Mouse (Mus musculus) C2C12 (cell line): ENCODE data around the gene Usp37.

Source experiments
- CTCF ChIP-seq: IDR thresholded peaks from one replicate; pipeline ENCODE4 v1.5.1; 2011; ENCODE audit not compliant: control insufficient read depth, insufficient read depth, insufficient read length
- MAX ChIP-seq: IDR thresholded peaks from one replicate; pipeline ENCODE4 v1.6.1; 2011; ENCODE audit warnings: mild to moderate bottlenecking, control low read depth

DNA sequence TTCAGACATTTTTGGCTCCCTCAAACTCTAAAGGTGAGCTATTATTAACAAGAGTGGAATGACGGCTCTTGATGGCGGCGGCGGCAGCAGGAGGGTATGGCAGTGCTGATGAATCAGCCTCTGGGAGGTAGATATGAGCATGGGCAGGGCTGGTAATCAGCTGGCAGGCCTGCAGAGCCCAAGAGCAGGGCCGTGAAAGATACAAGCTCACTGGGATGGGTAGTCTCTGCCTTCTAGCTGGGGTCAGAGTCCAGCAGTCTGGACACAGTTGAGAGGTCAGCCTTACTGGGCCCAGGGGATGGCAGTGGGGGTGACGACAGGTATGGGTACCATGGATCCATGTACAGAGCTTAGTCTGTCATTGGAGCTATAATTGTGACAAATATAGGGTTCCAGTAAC is 110.9 kb downstream of the Usp37 start:
- no peak for TF ChIP-seq CTCF
- TF ChIP-seq MAX: no peak
